ENCODE assay signal across 8 mouse cellular contexts in genomic region chr6:108531324-108532311, GRCm38 (mm10).
A peak's percentile ranks its signal among the peaks of the same experiment; 100 is the strongest.
DNase-seq lines count a peak whose midpoint lies in the region; ATAC-seq lines count a peak whose summit lies in the region.

No protein-coding gene starts in this region.

- H3K27ac ChIP-seq in limb, embryonic 10.5 days = peak overlapping the region; percentile 14; the same call in 1 of the 2 replicates
- peak overlapping the region; percentile 35 for H3K27ac ChIP-seq in midbrain, embryonic 12.5 days (replicated peaks)

- intact Hi-C loops in heart, postnatal 14 days (cut with DNase I) = loop anchor here (5.0 to 10.0 kb wide), 3 partner anchors 74 to 131 kb away; partner anchors contain the start of gene Bhlhe40

- ATAC-seq in midbrain, embryonic 12.5 days (ENCODE audit: low FRiP score, low read depth) = peak; percentile 74

- H3K27me3 ChIP-seq in limb, embryonic 10.5 days (ENCODE audit: low read depth, poor library complexity, severe bottlenecking) = no peaks in the 10 kb centered on the region
- H3K27me3 ChIP-seq in midbrain, embryonic 12.5 days = no peaks in the 10 kb centered on the region

- peak; percentile 40 for DNase-seq in adrenal gland, postnatal 10 days
- DNase-seq in adrenal gland, postnatal 4 days (ENCODE audit: low spot score in 2 of 2) = no peak
- peak; percentile 40 to 55 for DNase-seq in adrenal gland, postnatal 36 days
- peak; percentile 22 to 27 for DNase-seq in heart, postnatal 14 days
- DNase-seq in limb, embryonic 10.5 days (ENCODE audit: low spot score) = no peak
- peak; percentile 35 for DNase-seq in thymus, postnatal 25 days
- DNase-seq in layer of hippocampus, postnatal 10 days (ENCODE audit: low spot score in 2 of 2) = no peak

- 47% methylated on average over 12 of the region's 12 CpGs for WGBS in limb, embryonic 10.5 days
- WGBS in midbrain, embryonic 12.5 days = 24% methylated on average over 11 of the region's 12 CpGs

- H3K9me3 ChIP-seq in limb, embryonic 10.5 days (replicated peaks) = no peaks in the 10 kb centered on the region
- H3K9me3 ChIP-seq in midbrain, embryonic 12.5 days = no peaks in the 10 kb centered on the region

- H3K9ac ChIP-seq in midbrain, embryonic 12.5 days (replicated peaks) = no peak overlapping the region

- H3K4me1 ChIP-seq in limb, embryonic 10.5 days = peaks cover 13% of the 10 kb centered on the region
- peaks cover 11% of the 10 kb centered on the region for H3K4me1 ChIP-seq in midbrain, embryonic 12.5 days

- no peak overlapping the region for H3K4me2 ChIP-seq in midbrain, embryonic 12.5 days (replicated peaks)

- no peak overlapping the region for H3K4me3 ChIP-seq in limb, embryonic 10.5 days
- no peak overlapping the region for H3K4me3 ChIP-seq in midbrain, embryonic 12.5 days

- H3K36me3 ChIP-seq in limb, embryonic 10.5 days = no peaks in the 10 kb centered on the region
- H3K36me3 ChIP-seq in midbrain, embryonic 12.5 days = no peaks in the 10 kb centered on the region

Comparison
In these comparisons a context has a peak if more than half of its experiments do, and no peak if none do; other contexts are left out.
1. DNase-seq: peak in adrenal gland, postnatal 10 days (single experiment), adrenal gland, postnatal 36 days (2 of 2), heart, postnatal 14 days (2 of 2) and thymus, postnatal 25 days (single experiment); none in adrenal gland, postnatal 4 days (0 of 2), limb, embryonic 10.5 days (single experiment) and layer of hippocampus, postnatal 10 days (0 of 2).